Mouse (Mus musculus) gastrocnemius, adult 8-10 months (tissue): ENCODE data around the gene Suclg1. TPM values are rescaled to one million over a fixed set of nuclear protein-coding genes. Genes with fewer than 3 reads are reported as not detected.

Source experiments
- DNase-seq, 2 experiments: peaks; one replicate each; pipeline ENCODE4 v3.0.0; 2022; ENCODE audit warnings: low spot score in 2 of 2
- total RNA-seq, 4 experiments: library from RNA; stranded (reverse); gene quantifications; 2 replicates each; pipeline ENCODE4 v1.2.4; 2022

The Suclg1 gene
- total RNA-seq = 100 to 1,000 TPM; 282 to 315 (median 288) TPM

DNA sequence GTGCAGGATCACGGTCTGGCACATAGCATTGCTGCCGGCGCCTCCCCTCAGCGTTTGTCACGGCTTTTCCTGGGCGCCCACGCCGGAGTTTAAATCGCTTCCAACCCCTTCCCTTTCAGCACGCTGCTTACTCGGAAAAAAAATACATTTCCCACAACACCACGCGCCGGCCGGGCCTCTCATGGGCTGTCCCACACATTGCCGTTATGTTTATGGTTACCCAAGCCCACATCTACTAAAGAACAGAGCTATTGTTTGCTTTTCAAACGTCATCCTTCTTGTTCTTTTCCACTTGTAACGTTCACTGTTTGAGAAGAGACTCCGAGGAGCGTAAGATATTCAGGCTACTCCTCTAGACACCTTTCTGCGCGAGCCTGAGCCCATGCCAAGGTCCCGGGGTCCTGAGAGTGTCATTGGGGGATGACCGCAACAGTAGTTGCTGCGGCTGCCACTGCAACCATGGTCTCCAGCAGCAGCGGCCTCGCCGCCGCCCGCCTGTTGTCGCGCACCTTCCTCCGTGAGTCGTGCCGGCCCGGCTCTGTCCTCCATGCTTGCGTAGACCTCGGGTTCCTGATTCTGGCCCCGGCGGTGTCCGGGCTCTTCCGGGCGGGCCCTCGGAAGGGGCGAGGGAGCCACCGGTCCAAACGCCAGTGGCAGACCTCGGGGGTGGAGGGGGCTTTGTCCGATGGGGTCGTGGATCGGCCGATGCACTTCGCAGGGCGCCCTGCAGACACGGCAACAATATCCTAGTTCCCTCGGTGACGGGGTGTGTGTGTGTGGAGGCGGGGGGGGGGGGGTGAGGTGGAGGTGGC lies at the start of gene Suclg1:
Gene Suclg1, plus strand, starts transcription at position 146 of the 812 bp plus-strand sequence.
- peak; percentile 86 for DNase-seq

DNA sequence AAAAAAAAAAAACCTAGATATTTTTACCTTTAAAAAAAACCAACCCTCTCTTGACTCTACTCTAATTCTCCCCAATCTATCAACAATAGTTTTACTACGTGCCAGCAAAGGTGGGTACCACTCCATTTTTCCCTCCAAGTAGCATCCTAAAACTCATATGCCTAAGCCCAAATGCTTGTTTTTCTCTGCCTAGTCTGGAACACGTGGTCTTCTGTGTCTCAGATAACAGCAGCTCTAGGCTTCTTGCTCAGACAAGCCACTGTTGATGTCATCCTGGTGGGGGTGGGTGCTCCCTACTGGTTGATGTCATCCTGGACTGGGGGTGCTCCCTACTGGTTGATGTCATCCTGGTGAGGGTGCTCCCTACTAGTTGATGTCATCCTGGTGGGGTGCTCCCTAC lies 44.5 kb upstream of the Suclg1 start:
- no peak for DNase-seq

DNA sequence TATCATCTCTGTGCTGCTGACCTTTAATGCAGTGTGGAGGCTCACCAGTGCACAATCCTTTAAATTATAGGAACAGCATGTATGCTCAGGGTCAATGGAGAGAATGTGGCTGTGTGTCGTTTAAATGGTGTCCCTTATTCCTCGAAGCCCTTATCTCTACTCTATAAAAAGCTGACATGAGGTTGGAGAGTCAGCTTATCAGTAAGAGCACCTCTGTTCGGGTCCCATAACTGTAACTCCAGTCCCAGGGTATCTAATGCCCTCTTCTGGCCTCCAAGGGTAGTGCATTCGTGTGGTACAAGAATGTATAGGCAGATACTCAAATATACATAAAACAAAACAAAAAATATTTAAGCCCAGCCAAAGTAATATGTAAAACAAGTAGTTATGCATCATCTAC lies 43.2 kb upstream of the Suclg1 start:
- DNase-seq = no peak

DNA sequence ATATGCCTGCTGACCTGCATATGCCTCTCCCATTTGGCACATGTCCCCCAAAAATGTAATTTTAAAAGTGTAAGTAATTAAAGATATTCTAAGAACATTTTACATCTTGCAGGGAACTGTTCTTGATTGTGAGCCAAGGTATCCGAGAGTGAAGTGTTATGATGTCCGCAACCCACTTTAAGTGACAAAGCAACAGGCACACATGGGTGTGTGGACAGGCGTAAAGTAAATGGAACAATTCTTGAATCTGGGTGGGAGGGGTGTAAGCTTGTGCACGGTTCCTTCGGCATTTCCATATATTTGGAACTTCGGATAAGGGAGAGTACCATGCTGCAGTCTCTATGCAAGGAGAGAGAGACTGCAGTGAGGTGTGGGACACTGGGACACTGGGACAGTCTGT lies 38.6 kb upstream of the Suclg1 start:
- no peak for DNase-seq

DNA sequence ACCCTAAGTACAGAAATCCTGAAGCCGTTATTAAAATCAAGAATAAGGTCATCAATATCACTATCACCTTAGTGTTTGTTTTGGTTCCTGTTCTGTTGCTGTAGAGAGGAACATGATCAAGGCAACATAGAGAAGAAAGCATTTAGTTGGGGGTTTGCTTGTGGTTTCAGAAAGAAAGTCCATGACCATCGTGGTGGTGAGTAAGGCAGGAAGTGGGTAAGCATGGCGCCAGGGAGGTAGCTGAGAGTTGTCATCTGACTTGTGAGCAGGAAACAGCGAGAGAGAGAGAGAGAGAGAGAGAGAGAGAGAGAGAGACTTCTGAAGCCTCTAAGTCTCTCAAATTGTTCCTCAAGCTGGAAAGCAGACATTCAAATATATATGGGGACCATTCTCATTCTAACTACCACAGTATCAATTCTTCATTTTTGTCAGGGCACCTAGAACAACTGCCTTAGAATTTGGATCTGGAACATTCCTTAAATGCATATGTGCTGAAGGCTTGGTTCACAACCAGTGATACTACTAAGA lies 37.7 kb upstream of the Suclg1 start:
- no peak for DNase-seq

DNA sequence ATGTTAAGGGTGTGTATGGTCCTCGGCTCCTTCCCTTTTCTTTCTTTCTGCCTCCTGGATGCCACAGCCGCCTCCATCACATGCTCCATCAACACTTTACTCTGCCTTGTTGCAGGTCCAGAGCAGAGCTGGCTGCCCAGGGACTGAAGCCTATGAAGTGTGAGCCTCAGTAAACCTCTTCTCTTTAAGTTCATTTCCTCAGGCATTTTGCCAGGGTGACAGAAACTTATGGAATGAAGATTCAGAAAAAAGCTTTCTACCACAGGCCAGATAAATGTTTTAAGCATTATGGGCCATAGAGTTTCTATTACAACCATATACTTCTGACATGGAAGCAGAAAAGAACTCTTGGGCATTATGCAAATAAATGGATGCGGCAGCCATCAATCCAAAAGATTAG lies 37.1 kb upstream of the Suclg1 start:
- DNase-seq = no peak

DNA sequence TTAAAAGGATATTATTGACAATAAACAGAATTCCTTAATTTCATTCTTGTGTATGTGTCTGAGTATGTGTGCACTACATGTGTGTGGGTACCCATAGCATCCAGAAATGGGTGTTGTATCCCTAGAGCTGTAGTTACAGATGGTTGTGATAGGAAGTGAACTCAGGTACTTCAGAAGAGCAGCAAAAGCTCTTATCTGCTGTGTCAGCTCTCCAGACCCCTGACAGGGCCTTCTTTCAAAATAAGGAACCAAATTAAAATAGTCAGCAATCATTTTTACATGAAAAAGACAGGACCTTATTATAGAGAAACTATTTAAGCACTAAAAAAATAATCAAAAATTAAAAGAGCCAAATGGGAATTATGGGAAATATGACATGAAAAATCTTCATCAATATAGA lies 36.6 kb upstream of the Suclg1 start:
- DNase-seq = no peak

DNA sequence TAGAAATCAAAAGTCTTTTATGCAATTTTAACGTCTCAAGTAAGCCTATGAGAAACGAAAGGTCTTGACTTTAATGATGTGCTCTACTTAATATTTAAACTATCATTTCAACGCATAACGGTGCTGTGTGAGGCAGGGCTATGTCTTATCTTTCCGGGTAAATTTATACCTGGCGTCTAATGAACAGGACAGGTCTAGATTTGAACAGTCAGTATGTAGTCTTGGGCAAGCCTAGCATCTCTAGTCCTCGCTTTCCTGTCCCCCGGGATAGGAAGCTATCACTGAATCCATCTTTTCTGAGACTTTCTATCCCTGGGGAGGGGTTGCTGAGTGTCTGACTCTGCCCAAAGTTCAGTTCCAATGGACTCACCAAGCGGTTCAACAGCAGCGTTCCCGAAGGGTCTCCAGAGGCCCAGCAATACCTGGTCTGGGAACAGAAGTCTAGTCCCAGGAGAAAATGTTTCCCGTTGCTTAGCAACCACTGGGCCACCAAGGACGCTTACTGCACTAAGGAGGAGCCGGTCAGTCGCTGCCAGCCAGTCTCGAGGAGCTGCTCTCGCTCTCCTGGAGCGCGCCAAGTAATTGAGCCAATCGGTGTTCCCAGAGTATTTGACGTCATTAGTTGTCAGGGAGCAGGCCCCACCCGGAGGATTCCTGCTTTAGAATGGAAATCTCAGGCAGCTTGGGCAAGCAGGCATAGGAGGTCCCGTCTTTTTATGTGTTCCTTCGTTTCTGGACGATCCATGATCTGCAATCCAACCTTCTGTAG lies 26.8 kb upstream of the Suclg1 start, which contains the start of gene Dnah6:
Gene Dnah6, minus strand, starts transcription at position 463 of the 769 bp plus-strand sequence.
- DNase-seq = peak; percentile 77 to 83

DNA sequence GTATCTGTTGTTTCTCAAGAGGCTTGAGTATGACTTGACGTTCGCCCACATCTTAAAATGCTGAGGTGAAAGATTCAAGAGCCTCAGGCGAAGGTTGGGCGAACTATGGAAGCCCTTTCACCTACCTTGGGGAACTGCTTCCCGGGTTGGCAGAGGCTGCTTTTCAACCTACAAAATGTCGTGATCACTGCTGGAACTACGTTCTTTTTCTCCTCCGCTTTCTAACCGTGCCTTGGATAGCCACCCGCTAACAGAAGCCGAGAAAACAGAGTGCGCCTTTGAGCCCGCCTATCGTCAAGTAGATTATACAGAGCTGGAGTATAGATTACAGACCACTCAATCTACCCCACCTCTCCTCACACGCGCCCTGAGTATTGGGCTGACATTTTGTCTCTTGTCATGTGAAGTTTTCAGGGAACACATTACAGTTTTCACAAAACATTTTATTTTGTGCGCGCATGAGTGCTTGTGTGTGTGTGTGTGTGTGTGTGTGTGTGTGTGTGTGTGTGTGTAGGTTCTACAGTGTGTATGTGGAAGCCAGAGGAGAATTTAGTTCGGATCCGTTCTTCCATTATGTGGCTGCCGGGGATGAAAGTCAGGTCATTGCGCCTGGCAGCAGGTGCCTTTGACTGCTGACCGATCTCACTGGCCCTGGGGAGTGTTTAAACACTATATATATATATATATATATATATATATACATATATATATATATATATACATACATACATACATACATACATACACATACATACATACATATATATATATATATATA lies 26.0 kb upstream of the Suclg1 start:
- DNase-seq = no peak

DNA sequence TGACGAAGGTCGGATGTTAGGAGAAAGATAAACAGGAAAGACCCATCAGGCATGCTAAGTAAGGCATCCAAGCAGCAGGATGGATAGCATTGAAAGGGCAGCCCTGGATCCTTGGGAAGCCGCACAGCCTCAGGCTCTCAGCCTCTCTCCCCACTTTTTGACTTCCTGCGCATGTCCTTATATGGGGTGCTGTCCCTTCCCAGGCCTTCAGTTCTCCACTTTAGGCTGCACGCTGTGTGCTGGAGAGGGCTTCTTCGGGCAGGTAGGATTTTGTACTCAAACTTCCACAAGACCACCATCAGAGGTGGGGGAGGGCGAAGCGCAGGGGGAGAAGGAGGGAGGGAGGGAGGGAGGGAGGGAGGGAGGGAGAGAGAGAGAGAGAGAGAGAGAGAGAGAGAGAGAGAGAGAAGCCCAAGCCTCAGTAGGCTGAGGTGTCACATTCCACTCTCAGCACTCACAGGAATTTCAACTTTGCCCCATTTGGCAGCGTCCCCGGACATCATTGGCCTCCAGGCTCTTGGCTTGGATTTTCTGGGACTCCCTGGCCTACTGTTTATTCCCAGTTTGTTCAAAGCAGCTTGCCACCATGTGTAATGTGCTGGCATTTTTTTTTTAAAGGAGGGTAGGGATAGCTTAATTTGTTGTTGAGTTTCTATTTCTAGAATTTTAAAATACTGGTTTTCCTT lies 25.2 kb upstream of the Suclg1 start:
- peak; percentile 68 to 80 for DNase-seq

DNA sequence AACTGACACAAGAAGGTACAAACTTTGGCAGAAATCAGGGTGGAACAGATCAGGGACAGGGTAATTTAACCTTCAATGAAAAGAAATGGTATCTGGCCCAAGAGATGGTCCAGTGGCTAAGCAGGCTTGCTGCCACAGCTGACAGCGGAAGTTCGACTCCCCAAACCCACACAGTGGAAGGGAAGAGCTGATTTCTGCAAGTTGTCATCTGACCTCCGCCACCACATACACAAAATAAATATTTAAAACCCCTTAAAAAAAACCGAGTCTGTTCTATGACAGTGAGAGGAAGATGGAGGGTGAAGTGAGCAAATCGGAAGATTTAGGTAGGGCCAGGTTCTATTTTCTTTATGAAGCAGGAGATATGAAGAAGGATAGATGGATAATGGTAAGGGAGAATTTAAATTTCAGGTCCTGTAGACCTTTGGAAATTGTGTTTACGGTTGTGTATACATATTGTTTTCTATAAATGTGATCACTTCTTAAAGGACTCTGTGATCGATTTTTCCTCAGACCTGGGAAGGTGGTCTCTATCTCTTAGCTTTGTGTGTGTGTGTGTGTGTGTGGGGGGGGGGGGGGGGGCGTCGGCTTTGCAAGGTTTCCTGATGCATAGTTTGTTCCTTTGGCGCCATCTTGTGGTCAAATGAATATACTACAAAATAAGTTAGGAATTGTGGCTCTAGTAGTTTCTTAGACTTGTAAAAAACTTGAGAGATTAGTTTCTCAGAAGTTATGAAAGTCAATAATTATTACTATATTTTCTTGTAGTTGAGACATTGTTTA lies 20.6 kb upstream of the Suclg1 start:
- DNase-seq = no peak

DNA sequence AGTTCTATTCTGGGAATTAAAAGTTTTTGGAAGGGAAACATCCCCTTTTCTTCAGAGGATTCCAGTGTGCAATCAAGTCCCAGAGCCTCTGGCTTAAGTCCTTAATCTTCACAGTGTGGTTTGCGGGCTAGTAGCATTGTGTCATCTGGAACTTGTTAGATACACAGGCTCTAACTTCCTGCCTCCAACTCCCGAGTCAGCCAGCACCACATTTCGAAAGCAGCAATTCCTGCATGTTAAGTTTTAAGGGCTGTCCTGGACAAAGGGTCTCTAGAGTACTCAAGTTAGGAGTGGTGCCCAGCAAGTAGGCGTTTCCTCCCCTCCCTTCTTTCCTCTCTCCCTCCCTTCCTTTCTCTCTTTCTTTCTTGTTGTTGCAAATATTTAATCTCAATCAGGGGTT lies 19.8 kb upstream of the Suclg1 start:
- peak in 1 of 2 experiments; percentile 42 for DNase-seq

DNA sequence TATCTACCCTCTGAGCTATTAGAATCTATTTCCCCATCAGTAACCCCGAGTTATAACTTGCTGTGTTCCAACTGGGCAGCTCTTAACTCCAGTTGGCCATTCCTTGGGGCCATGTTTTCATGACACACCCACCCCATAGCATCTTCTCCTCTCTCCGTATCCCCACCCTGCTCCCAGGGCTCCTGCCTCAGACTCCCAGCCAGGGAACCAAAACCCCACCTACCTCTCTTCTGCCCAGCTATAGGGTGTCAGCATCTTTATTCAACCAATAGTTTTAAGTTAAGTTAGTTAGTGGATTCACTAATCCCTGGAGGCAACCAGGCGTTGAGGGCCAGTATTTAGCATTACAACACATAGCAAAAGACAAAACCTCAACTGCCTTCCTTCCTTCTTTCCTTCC lies 19.3 kb upstream of the Suclg1 start:
- DNase-seq = no peak

DNA sequence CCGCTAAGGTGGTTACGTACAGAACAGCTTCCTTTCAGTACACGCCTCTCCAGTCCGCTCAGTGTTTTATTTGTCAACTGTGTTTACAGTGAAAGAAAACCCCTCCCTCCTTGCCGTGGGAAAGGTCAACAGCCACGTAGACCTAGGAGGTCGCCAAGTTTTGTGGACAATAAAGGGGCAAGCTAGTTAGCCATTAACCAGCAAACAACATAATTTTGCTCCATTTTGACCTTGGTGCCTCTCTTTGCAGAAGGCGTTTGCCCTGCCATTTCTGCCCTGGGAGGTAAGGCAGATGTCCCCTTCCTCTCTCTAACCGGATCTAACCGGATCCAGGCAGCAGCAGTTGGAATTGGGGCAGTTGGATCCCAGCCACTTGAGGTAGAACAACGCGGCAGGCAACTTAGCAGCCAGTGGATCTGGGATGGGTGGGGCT lies 16.0 kb upstream of the Suclg1 start:
- DNase-seq = no peak

DNA sequence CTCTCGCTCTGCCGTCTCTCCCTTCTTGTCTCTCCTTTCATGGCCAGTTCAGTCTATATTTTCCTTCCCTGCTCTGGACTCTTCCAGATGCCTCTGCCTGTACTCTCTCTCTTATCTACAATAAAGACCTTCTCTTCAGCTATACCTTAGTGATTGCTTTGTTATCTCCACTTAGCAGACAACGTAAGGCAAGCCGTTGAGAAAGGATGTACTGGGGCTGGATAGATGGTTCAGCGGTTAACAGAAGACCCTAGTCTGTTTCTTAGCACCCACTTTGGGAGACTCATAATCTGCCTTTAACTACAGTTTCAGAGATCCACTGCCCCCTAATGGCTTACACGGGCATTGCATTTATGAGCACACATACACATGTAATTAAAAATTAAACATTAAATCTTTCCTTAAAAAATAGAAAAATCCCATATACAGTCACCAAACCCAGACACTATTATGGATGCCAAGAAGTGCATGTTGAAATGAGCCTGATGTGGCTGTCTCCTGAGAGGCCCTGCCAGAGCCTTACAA lies 14.9 kb upstream of the Suclg1 start:
- DNase-seq = no peak

DNA sequence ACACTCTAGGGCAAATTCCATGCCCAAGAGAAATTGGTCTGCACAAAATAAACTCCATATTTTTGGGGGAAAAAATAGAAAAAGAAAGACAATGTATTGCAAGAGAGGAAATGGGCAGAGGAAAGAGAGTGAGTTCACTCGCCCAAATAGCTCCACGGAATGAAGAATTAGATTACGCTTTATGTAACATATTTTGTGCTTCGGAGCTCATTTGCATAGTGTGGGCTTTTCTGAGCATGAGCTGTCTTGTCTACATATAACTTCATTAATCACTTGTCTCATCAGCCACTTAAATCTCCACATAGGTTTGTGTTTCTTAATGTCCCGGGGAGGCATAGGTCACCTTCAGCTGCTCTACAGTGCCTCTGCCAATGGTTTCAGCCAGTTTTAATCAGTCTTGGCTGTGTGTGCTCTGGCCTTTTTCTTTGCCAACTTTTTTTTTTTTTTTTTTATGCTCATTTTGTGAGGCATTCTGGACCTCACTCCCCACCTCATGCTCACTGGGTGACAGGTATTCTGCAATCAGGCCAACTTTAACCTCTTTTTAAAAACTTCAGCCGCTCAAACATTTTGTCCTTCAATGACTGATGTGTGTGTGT lies 13.8 kb upstream of the Suclg1 start:
- DNase-seq = no peak

DNA sequence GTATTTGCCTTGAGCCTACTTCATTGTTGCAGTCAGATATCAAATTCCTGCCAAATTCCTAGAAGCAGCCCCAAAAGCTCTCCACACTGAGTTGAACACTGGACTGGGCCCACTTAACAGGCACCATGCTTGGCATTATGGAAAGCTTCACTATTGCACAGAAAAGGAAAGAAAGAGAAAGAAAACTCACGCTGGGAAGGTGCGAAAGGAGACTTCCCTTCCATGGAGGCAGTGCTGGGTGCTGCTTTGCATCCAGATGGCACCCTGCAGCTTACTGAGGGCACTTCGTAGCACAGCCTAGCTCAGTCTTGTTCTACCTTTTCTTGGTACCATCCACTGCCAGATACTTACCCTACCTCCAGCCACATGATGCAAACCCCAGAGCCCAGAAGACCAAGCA lies 12.5 kb upstream of the Suclg1 start:
- DNase-seq = no peak

DNA sequence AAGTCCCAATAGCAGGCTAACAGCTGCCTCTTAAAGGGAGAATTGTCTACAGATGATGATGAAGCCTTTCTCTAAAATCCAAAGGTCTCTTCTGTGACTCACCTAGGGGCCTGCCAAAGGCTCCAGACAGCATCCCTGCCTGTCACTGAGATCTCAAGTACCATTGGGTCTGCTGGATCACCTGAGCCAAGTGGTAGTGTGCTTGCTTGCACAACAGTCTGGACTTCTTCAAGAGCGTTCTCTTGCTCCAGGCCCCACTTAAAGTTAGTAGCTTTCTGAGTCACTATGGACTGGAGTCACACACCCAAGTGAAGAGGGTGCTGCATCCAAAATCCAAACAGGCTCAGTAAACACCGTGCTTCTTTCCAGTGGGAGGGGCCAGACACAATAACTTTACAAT lies 1.4 kb upstream of the Suclg1 start:
- no peak for DNase-seq

DNA sequence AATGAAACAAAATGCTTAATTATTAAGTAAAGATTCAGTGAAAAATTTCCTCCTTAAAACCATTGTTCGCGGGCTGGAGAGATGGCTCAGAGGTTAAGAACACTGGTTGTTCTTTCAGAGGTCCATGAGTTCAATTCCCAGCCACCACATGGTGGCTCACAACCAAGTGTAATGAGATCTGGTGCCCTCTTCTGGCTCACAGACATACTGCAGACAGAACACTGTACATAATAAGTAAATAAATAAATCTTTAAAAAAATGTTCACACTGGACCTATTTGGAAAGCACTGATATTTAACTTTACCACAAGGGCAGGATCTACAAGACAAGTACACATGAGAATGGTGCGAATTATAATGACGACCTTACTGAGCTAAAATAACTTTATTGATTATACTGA lies 730 bp upstream of the Suclg1 start:
- DNase-seq = no peak

DNA sequence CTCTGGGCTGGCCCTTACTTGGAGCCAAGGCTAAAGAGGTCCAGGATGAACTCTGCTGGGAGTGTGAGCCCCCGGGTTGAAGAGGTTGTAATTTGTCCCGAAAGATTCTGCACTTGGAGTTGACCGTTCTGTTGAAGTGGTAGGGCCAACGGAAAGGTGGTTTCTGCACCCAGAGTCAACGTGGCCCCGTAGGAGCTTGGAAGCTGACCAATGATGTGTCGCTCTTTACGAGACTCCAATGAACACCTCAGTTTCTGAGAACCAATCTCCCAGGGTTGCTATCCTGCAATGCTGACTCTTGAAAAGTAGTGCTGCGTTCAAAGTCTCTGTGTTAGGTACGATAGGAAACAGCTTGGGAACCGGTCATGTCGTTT lies 854 bp downstream of the Suclg1 start:
- no peak for DNase-seq
